ENCODE assay signal across 7 mouse cellular contexts in genomic region chr5:125465701-125466106, GRCm38 (mm10). TPM values are rescaled to one million over a fixed set of nuclear protein-coding genes. Genes with fewer than 3 reads are reported as not detected.
DNase-seq lines count a peak whose midpoint lies in the region; ATAC-seq lines count a peak whose summit lies in the region.

No protein-coding gene starts in this region.

- H3K9me3 ChIP-seq in embryonic facial prominence, embryonic 12.5 days: no peaks in the 10 kb centered on the region
- no peaks in the 10 kb centered on the region for H3K9me3 ChIP-seq in limb, embryonic 11.5 days (ENCODE audit: control insufficient read depth, low read length)
- H3K9me3 ChIP-seq in midbrain, embryonic 14.5 days (ENCODE audit: control insufficient read depth, low read length): no peaks in the 10 kb centered on the region

- H3K4me3 ChIP-seq in embryonic facial prominence, embryonic 12.5 days: peak overlapping the region; percentile 26
- H3K4me3 ChIP-seq in limb, embryonic 11.5 days (ENCODE audit: low read depth, low read length): peak overlapping the region; percentile 24
- peak overlapping the region; percentile 28 for H3K4me3 ChIP-seq in midbrain, embryonic 14.5 days (replicated peaks; ENCODE audit: low read depth, low read length)

- 2% methylated on average over 25 of the region's 25 CpGs for WGBS in embryonic facial prominence, embryonic 12.5 days
- under 1% methylated on average over 25 of the region's 25 CpGs for WGBS in limb, embryonic 11.5 days
- 0% methylated on average over 25 of the region's 25 CpGs for WGBS in midbrain, embryonic 14.5 days

- no peaks in the 10 kb centered on the region for H3K36me3 ChIP-seq in embryonic facial prominence, embryonic 12.5 days
- H3K36me3 ChIP-seq in limb, embryonic 11.5 days (ENCODE audit: control insufficient read depth, insufficient read depth, low read length): no peaks in the 10 kb centered on the region
- no peaks in the 10 kb centered on the region for H3K36me3 ChIP-seq in midbrain, embryonic 14.5 days (ENCODE audit: control insufficient read depth, insufficient read depth, low read length)

- no peaks in the 10 kb centered on the region for H3K27me3 ChIP-seq in embryonic facial prominence, embryonic 12.5 days
- H3K27me3 ChIP-seq in limb, embryonic 11.5 days (ENCODE audit: control insufficient read depth, insufficient read depth, low read length): no peaks in the 10 kb centered on the region
- no peaks in the 10 kb centered on the region for H3K27me3 ChIP-seq in midbrain, embryonic 14.5 days (ENCODE audit: control insufficient read depth, insufficient read depth, low read length)

- DNase-seq in adrenal gland, postnatal 25 days: peak; percentile 94
- peak; percentile 100 for DNase-seq in heart, adult 11 months
- DNase-seq in kidney, adult 18-20 months: peak; percentile 95
- DNase-seq in limb, embryonic 11.5 days (ENCODE audit: low spot score): peak; percentile 97
- DNase-seq in midbrain, embryonic 14.5 days: peak; percentile 98
- DNase-seq in spleen, adult 18-20 months: peak; percentile 89 to 94

- no peak overlapping the region for H3K27ac ChIP-seq in embryonic facial prominence, embryonic 12.5 days
- H3K27ac ChIP-seq in limb, embryonic 11.5 days (replicated peaks; ENCODE audit: low read depth, low read length): no peak overlapping the region
- H3K27ac ChIP-seq in midbrain, embryonic 14.5 days (replicated peaks; ENCODE audit: low read depth, low read length): peak overlapping the region; percentile 67

- 0 out of 2 replicates have a peak, but pooled peaks cover 5% of the 10 kb centered on the region for H3K4me1 ChIP-seq in embryonic facial prominence, embryonic 12.5 days
- no peaks in the 10 kb centered on the region for H3K4me1 ChIP-seq in limb, embryonic 11.5 days (ENCODE audit: control insufficient read depth, insufficient read depth, low read length)
- H3K4me1 ChIP-seq in midbrain, embryonic 14.5 days (ENCODE audit: control insufficient read depth, insufficient read depth, low read length): no peaks in the 10 kb centered on the region

- peak overlapping the region; percentile 42 for H3K4me2 ChIP-seq in embryonic facial prominence, embryonic 12.5 days (replicated peaks)
- peak overlapping the region; percentile 49 for H3K4me2 ChIP-seq in limb, embryonic 11.5 days (ENCODE audit: low read depth, severe bottlenecking)
- peak overlapping the region; percentile 55 for H3K4me2 ChIP-seq in midbrain, embryonic 14.5 days (ENCODE audit: low read length)

- peak; percentile 99 for ATAC-seq in embryonic facial prominence, embryonic 12.5 days (ENCODE audit: insufficient number of reproducible peaks, insufficient read depth, low FRiP score, low TSS enrichment)
- ATAC-seq in limb, embryonic 11.5 days (ENCODE audit: insufficient number of reproducible peaks, low FRiP score, low TSS enrichment, low read depth): peak; percentile 99
- peak; percentile 99 for ATAC-seq in midbrain, embryonic 14.5 days (ENCODE audit: low FRiP score, low TSS enrichment)

- H3K9ac ChIP-seq in embryonic facial prominence, embryonic 12.5 days: no peak overlapping the region
- H3K9ac ChIP-seq in limb, embryonic 11.5 days (ENCODE audit: low read length): peak overlapping the region; percentile 27; the same call in 1 of the 2 replicates
- H3K9ac ChIP-seq in midbrain, embryonic 14.5 days (replicated peaks; ENCODE audit: low read length): no peak overlapping the region; the same call in 1 of the 2 replicates

RNA-seq across cellular contexts. Expression of gene Aacs, which starts 9.9 kb away (rescaled TPM):
- total RNA-seq in adrenal gland, postnatal 25 days (2021): 88.5 and 93.5 TPM in 2 replicates
- 41.5 and 42.5 TPM in 2 replicates for polyA plus RNA-seq in embryonic facial prominence, embryonic 12.5 days (2016; fragmentation: Nextera tagmentation; extraction: Ambion mirVana)
- polyA plus RNA-seq in limb, embryonic 11.5 days (2014; fragmentation: Nextera tagmentation; extraction: Ambion mirVana): 35.7 and 40.5 TPM in 2 replicates
- polyA plus RNA-seq in midbrain, embryonic 14.5 days (2014; fragmentation: Nextera tagmentation; extraction: Ambion mirVana): 63.6 and 71.3 TPM in 2 replicates

RNA-seq across cellular contexts. Expression of gene Bri3bp, which starts 24.3 kb away (rescaled TPM):
- 18.4 and 37.3 TPM in 2 replicates for total RNA-seq in adrenal gland, postnatal 25 days (2021)
- 39.4 and 42.2 TPM in 2 replicates for polyA plus RNA-seq in embryonic facial prominence, embryonic 12.5 days (2016; fragmentation: Nextera tagmentation; extraction: Ambion mirVana)
- polyA plus RNA-seq in limb, embryonic 11.5 days (2014; fragmentation: Nextera tagmentation; extraction: Ambion mirVana): 36.9 and 39.3 TPM in 2 replicates
- 26.8 and 37.8 TPM in 2 replicates for polyA plus RNA-seq in midbrain, embryonic 14.5 days (2014; fragmentation: Nextera tagmentation; extraction: Ambion mirVana)

RNA-seq across cellular contexts. Expression of gene Dhx37, which starts 31.8 kb away (rescaled TPM):
- total RNA-seq in adrenal gland, postnatal 25 days (2021): 17.5 and 25.9 TPM in 2 replicates
- polyA plus RNA-seq in embryonic facial prominence, embryonic 12.5 days (2016; fragmentation: Nextera tagmentation; extraction: Ambion mirVana): 17.0 and 17.7 TPM in 2 replicates
- 12.4 and 14.2 TPM in 2 replicates for polyA plus RNA-seq in limb, embryonic 11.5 days (2014; fragmentation: Nextera tagmentation; extraction: Ambion mirVana)
- 8.5 and 9.8 TPM in 2 replicates for polyA plus RNA-seq in midbrain, embryonic 14.5 days (2014; fragmentation: Nextera tagmentation; extraction: Ambion mirVana)
